ENCODE assay signal across 9 mouse cellular contexts in the genomic region with DNA sequence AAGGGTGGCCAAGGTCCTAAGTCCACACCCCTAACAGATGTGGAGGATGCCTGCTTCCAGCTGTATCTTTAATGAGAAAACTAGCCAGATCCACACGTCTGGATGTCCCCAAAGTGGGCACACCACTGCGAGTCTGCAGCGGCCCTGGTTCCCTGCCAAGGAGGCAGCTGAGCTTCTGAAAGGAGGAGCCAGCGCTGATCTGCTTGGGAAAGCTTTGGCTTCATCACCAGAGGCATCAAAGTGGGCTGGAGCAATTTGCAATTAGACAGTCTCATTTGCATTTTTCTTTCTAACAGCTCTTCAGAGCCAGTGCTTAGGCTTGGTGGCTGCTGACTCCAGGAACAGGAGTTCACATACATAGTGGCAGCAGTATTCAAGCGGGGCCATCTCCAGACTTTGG. TPM values are rescaled to one million over a fixed set of nuclear protein-coding genes. Genes with fewer than 3 reads are reported as not detected.
DNase-seq lines count a peak whose midpoint lies in the region; ATAC-seq lines count a peak whose summit lies in the region.
"Had no signal": no experiment of that assay in that cellular context is flagged by ENCODE, and none has a peak within 500 bp of the region (broad histone marks: within the 10 kb centered on the region; RNA-seq: fewer than 3 reads in every experiment).

No protein-coding gene starts in this region.

- peak; percentile 14 for DNase-seq in heart, postnatal 4 days
- peak; percentile 62 for DNase-seq in layer of hippocampus, adult 9-11 months
- DNase-seq in retina, postnatal 7 days (ENCODE audit: low read depth, low spot score), result peak; percentile 31
- no peak for DNase-seq in kidney, adult 11 months
- no peak for DNase-seq in spleen, adult 12 weeks (ENCODE audit: low spot score)
- DNase-seq: liver, embryonic 13.5 days had no signal

- no peaks in the 10 kb centered on the region for H3K9me3 ChIP-seq in heart, embryonic 11.5 days (replicated peaks; ENCODE audit: control insufficient read depth, low read length)
- no peaks in the 10 kb centered on the region for H3K9me3 ChIP-seq in forebrain, embryonic 16.5 days (ENCODE audit: control insufficient read depth, low read length)
- H3K9me3 ChIP-seq: liver, embryonic 13.5 days; stomach, embryonic 15.5 days had no signal

- no peaks in the 10 kb centered on the region for H3K27me3 ChIP-seq in heart, embryonic 11.5 days (ENCODE audit: control insufficient read depth, insufficient read depth, low read length)
- H3K27me3 ChIP-seq in forebrain, embryonic 16.5 days (replicated peaks; ENCODE audit: control insufficient read depth, insufficient read depth, low read length), result no peaks in the 10 kb centered on the region
- H3K27me3 ChIP-seq: liver, embryonic 13.5 days; stomach, embryonic 15.5 days had no signal

- no peak overlapping the region for H3K4me2 ChIP-seq in heart, embryonic 11.5 days
- no peak overlapping the region for H3K4me2 ChIP-seq in forebrain, embryonic 16.5 days (ENCODE audit: low read length)
- H3K4me2 ChIP-seq: liver, embryonic 13.5 days; stomach, embryonic 15.5 days had no signal

- H3K27ac ChIP-seq in heart, embryonic 11.5 days (ENCODE audit: low read depth, low read length), result no peak overlapping the region
- H3K27ac ChIP-seq in forebrain, embryonic 16.5 days (ENCODE audit: low read length), result peak overlapping the region; percentile 6; the same call in 1 of the 2 replicates
- H3K27ac ChIP-seq: liver, embryonic 13.5 days; stomach, embryonic 15.5 days had no signal

- no peaks in the 10 kb centered on the region for H3K36me3 ChIP-seq in heart, embryonic 11.5 days (ENCODE audit: control insufficient read depth, insufficient read depth, low read length)
- H3K36me3 ChIP-seq in forebrain, embryonic 16.5 days (ENCODE audit: control insufficient read depth, insufficient read depth), result no peaks in the 10 kb centered on the region
- H3K36me3 ChIP-seq: liver, embryonic 13.5 days; stomach, embryonic 15.5 days had no signal

- H3K4me3 ChIP-seq in heart, embryonic 11.5 days (ENCODE audit: low read depth, low read length), result no peak overlapping the region
- H3K4me3 ChIP-seq in forebrain, embryonic 16.5 days (replicated peaks; ENCODE audit: low read length), result no peak overlapping the region
- H3K4me3 ChIP-seq: liver, embryonic 13.5 days; stomach, embryonic 15.5 days had no signal

- no peak overlapping the region for H3K9ac ChIP-seq in heart, embryonic 11.5 days (ENCODE audit: low read depth, low read length)
- no peak overlapping the region for H3K9ac ChIP-seq in forebrain, embryonic 16.5 days (replicated peaks; ENCODE audit: low read depth, low read length)
- H3K9ac ChIP-seq: liver, embryonic 13.5 days; stomach, embryonic 15.5 days had no signal

- WGBS in heart, embryonic 11.5 days (ENCODE audit: insufficient replicate concordance), result 70% methylated on average over 5 of the region's 5 CpGs
- WGBS in forebrain, embryonic 16.5 days, result 8% methylated on average over 5 of the region's 5 CpGs

- ATAC-seq in heart, embryonic 11.5 days (replicated peaks; ENCODE audit: insufficient number of reproducible peaks, low FRiP score, low TSS enrichment), result no peak
- peak; percentile 93 for ATAC-seq in forebrain, embryonic 16.5 days

- no peaks in the 10 kb centered on the region for H3K4me1 ChIP-seq in heart, embryonic 11.5 days (ENCODE audit: control insufficient read depth, insufficient read depth, low read length)
- H3K4me1 ChIP-seq in forebrain, embryonic 16.5 days (replicated peaks; ENCODE audit: control insufficient read depth, insufficient read depth, low read length), result peaks cover 21% of the 10 kb centered on the region
- H3K4me1 ChIP-seq: liver, embryonic 13.5 days; stomach, embryonic 15.5 days had no signal

RNA-seq across cellular contexts. Expression of a gene that starts 37.3 kb away (rescaled TPM):
- 1 to 10 TPM; 1.2 to 1.3 TPM for total RNA-seq in heart, postnatal 4 days (2021)
- polyA plus RNA-seq in heart, embryonic 11.5 days (2014; fragmentation: Nextera tagmentation; extraction: Ambion mirVana), result 0.11 and 0.15 TPM in 2 replicates
- 1.6 and 2.2 TPM in 2 replicates for polyA plus RNA-seq in forebrain, embryonic 16.5 days (2015; fragmentation: Nextera tagmentation; extraction: Ambion mirVana)

Comparison
In these comparisons a context has a peak if more than half of its experiments do, and no peak if none do; other contexts are left out.
1. DNase-seq: peak in heart, postnatal 4 days (single experiment), layer of hippocampus, adult 9-11 months (single experiment) and retina, postnatal 7 days (single experiment); none in kidney, adult 11 months (single experiment) and spleen, adult 12 weeks (single experiment).